Mouse (Mus musculus): ENCODE measurements around the gene Emid1.
A peak's percentile ranks its signal among the peaks of the same experiment; 100 is the strongest.

The Emid1 gene

DNA sequence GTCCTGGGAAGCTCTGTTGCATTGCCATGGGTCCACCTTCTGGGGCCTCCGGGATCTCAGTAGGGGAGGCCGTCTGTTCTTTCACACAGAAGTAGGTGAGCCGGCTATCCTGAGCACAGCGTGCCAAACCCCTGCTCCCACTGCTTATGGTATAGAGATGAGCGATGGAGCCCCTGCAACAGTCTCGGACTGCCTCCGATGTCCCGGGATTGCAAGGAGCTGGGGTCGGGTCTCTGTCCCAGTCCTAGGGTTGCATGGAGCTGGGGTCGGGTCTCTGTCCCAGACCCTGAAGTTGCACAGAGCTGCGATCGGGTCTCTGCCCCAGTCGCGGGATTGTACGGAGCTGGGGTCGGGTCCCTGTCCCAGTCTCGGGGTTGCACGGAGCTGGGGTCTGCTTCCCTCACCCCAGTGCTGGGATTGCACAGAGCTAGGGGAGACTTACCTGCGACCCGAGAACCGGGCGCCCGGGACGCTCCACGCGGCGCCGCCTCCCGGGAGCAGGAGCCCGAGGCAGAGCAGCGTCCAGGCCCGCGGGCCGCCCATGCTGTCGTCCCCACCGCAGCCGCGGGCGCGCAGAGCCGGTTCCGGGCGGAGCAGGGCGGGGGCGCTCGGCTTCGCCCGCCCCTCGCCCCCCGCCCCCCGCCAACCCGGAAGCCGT lies at the start of gene Emid1:
Gene Emid1 (minus strand): TSS at position 578 of the 658 bp plus-strand sequence.
- no peak for DNase-seq (ENCODE audit: low spot score in 2 of 2)

DNA sequence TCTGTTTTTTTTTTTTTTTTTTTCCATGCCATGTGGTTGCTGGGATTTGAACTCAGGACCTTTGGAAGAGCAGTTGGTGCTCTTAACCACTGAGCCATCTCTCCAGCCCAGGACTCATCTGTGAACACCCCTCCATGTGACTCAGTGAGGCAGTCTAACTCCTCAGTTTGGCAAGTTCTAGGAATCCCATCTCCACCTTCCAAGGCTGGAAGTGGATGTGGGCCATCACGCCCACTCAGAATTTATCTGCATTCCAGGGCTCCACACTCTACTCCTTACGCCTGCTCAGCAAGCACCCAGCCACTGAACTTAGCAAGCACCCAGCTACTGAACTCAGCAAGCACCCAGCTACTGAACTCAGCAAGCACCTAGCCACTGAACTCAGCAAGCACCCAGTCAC lies 47.8 kb upstream of the Emid1 start:
- DNase-seq (ENCODE audit: low spot score in 2 of 2): no peak

GRCm38 (mm10) chr11:5197068-5197467 lies 45.0 kb upstream of the Emid1 start:
- no peak for DNase-seq (ENCODE audit: low spot score in 2 of 2)

DNA sequence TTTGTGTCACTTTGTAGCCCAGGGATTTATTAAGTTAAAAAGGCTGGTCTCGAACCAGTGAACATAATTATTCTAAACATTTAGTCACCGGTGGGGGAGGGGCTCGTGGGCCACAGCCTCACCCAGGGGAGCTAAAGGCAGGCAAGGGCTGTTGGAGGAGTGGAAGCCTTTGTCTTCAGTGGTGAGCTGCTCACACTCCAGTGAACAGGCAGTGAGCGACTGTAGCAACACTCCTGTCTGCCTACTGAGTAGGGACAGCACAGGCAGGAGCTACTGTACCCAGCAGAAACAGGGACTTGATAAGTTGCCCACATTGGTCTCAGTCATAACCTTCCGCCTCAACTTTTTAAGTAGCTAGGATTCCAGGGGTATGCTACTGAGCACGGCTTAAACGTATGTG lies 44.5 kb upstream of the Emid1 start:
- no peak for DNase-seq (ENCODE audit: low spot score in 2 of 2)

- DNase-seq (ENCODE audit: low spot score in 2 of 2): no peak
These were observed 41.5 kb upstream of the Emid1 start for GRCm38 (mm10) chr11:5193576-5193881.

DNA sequence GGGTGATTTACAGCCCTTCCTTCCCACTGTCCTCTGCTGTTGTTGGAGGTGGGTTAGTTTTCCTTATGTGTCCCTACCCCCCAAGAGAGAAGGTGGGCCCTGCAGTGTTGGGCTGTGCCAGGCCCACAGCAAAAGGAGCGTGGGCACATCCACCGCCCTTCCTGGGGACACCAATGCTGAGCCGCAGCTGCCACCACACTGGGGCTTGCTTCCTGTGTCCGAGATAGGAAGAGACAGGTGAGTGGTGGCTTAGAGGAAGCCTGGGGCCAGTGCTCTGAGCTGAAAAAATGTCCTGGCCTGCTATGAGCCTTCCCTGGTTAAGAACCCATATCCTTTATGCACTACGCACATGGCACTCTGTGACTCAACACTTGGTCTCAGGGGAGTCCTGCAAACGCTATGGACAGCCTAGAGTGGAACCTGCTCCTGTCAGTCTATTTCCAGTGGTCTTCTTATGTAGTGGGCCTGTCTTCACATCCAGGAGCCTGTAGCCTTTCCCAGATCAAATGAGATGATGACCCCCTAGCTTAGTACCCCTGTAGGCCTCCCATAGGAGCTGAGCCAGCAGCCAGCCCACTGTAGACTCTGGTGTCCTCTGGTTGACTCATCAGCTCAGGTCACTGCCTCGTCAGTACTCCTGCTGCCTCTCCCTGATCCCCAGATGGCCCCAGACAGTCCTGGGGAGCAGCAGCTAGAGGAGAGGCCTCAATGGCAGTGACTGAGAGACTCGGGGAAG lies 41.0 kb upstream of the Emid1 start:
- no peak for DNase-seq (ENCODE audit: low spot score in 2 of 2)

- no peak for DNase-seq (ENCODE audit: low spot score in 2 of 2)
These were observed 40.0 kb upstream of the Emid1 start for GRCm38 (mm10) chr11:5192084-5192516.

DNA sequence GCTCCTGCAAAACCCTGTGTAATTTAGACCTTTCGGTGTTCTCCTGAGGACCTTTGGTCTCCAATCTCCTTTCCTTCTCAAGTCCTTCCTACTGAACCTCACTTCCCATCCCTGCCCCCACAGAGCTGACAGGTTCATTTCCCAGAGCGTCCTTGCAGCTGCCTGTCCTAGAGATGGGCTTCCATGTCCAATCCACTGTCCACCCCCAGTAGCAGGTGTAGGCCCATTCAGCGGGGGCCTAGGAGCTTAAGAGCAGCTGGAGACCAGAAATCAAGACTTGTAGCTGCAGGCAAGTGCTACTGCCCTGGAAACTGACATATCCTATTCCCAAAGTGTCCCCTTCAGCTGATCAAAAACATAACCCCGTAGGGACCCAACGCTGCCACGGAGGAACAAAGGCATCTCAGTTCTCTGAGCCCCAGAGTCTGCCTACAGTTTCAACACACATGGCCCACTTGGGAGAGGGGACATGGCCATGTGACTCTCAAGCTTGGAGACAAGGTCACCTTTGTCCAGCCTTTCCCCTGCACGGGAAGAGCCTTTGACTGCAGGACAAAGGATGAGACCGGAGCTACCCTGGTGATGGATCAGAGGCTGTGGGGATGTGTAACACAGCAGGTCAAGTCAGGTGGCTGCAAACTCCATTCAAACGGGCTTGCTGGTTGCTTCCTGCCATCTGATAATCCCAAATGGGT lies 37.3 kb upstream of the Emid1 start:
- no peak for DNase-seq (ENCODE audit: low spot score in 2 of 2)

DNA sequence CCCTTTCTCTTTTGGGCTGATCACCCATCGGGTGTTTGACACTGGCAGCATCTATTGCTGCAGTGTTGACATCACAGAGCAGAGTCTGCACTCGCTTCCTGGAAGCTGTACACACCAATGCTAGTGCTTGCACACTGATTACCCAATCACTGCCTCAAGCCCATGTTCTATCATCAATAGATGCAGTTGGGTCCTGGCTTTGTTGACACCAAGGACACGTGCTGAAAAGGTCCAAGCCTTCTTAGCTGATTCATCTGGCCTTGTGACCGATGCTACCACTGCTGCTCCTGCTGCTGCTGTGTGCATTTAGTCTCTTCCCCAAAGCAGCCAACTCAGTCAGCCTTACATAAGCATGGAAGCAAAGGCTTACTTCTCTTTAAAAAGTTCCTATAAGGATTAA lies 36.1 kb upstream of the Emid1 start:
- no peak for DNase-seq (ENCODE audit: low spot score in 2 of 2)

DNA sequence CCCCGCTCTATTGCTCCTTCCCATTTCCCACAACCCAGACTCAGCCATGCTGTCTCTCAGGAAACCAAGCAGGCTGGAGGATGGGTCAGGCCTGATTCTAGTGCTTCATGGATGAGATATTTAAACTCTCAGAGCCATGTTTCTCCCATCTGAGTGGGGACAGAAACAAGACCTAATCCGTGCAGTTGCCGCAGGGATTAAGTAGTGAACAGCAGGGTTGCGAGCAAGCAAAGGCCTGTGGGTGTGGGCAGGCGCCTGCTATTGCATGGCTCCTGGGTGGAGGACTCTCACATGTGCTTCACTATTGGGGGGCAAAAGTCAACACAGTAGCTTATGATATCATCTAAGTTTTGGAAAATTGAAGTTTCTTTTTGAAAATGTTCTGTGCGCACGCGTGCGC lies 32.8 kb upstream of the Emid1 start:
- no peak for DNase-seq (ENCODE audit: low spot score in 2 of 2)

- DNase-seq (ENCODE audit: low spot score in 2 of 2): no peak
These were observed 32.2 kb upstream of the Emid1 start for GRCm38 (mm10) chr11:5184250-5184649.

DNA sequence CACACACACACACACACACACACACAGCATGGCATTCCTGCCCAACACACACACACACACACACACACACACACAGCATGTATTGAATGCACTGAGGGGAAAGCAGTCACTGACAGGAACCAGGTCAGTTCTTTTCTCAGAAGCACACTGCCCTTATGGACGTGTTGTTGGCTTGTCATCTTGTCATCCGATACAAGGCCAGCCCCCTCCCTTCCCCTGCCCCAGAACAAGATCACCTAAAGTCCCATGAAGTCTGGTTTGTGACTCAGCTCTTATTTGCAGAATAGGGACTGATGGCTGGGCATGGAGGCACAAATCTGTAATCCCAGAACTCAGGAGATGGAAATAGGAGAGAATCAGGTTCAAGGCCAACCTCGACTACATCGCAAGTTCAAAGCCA lies 30.8 kb upstream of the Emid1 start:
- no peak for DNase-seq (ENCODE audit: low spot score in 2 of 2)

- DNase-seq (ENCODE audit: low spot score in 2 of 2): peak; percentile 82 to 95
These were observed 29.9 kb upstream of the Emid1 start for GRCm38 (mm10) chr11:5181850-5182404.

DNA sequence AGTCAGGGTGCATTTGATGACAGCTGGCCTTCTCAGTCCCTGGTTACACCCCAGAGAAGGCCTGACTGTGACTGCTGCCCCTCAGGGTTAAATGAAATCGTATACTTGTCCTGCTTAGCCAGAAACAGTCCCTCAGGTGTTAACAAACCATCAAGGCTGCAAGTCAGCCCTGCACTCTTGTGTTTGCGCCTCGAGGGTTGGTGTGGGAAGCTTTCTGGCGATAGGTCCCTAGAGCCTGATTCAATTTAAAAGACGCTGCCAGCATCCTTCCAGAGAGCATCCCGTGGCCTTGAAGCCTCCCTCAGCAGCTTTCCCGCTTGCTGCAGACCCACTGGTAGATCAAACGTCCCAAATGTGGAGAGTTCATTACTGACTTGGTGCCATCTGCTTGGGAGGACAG lies 27.3 kb upstream of the Emid1 start:
- DNase-seq (ENCODE audit: low spot score in 2 of 2): no peak

- peak in 1 of 2 experiments; percentile 30 for DNase-seq (ENCODE audit: low spot score in 2 of 2)
These were observed 25.1 kb upstream of the Emid1 start for GRCm38 (mm10) chr11:5177171-5177570.

DNA sequence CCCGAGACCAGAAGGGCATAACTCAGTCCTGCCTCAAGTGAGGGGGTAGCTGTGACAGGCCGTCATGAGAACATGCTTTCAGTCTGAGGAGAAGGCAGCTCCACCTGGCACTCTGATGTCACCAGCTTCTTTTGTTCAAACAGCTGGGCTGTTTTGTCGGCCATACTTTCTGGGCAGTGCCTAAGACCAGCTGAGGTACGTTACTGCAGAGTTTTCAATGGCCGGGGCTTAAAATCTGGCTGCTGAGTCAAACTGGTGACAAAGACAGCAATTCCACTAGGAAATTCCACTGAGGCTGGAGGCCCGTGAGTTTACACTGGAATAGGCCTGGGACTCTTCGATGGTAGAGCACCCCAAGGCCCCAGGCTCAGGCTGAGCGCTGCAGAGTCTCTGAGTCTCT lies 24.6 kb upstream of the Emid1 start:
- DNase-seq (ENCODE audit: low spot score in 2 of 2): no peak

- DNase-seq (ENCODE audit: low spot score in 2 of 2): no peak
These were observed 23.8 kb upstream of the Emid1 start for GRCm38 (mm10) chr11:5175866-5176265.

DNA sequence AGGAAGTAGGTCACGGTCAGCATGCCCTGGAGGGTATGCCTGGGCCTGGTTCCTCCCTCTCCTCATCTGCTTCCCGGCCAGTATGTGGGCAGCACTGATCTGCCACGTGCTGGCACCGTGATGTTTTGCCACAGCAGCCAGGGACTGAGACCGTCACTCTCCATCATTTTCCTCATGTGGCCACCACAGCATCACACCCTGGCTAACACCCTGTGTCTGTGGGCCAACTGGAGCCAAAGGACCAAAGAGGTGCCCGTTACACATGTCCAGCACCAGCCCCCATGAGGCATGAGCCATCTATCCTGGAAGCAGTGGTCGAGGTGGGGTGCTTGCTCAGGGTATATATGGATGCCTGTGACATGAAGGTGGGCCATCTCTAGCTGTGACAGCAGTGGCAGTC lies 23.1 kb upstream of the Emid1 start:
- no peak for DNase-seq (ENCODE audit: low spot score in 2 of 2)

DNA sequence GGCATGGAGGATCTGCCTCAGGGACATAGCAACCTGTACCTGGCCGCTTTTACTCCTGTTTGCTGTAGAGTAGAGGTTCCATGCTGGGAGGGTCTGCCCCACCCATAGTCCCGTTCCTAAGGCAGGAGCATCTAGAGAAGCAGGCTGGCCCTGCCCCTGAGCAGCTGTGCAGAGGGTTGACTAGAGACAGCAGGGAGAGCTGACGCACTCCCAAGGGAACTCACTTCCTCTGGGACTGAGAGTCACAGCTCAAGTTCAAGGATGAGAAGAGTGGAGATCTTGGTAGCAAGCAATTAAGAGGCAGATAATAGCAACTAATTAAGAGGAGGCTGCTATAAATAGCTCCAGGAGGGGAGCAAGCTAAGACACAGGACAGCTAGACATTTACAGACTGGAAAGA lies 20.8 kb upstream of the Emid1 start:
- no peak for DNase-seq (ENCODE audit: low spot score in 2 of 2)

- no peak for DNase-seq (ENCODE audit: low spot score in 2 of 2)
These were observed 15.3 kb upstream of the Emid1 start for GRCm38 (mm10) chr11:5167311-5167710.

GRCm38 (mm10) chr11:5165471-5165916 lies 13.4 kb upstream of the Emid1 start:
- DNase-seq (ENCODE audit: low spot score in 2 of 2): no peak

DNA sequence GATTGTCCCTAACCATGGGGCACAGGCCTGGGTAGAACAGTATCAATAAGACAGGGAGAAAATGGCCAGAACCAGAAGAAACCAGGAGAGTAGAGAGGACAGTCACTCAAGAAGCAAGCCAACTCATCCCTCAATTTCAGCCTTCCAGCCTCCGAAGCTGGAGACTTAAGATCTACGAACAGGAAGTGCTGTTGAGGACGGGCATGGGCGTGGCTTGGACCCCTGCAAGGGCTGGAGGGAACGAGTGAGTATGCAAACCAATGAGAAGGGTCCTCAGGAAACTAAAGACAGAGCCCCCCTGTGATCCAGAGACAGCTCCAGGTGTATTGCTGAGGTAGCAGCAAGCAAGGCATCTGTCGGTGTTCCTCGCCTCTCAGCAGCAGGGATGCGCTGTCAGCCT lies 12.3 kb upstream of the Emid1 start:
- no peak for DNase-seq (ENCODE audit: low spot score in 2 of 2)

DNA sequence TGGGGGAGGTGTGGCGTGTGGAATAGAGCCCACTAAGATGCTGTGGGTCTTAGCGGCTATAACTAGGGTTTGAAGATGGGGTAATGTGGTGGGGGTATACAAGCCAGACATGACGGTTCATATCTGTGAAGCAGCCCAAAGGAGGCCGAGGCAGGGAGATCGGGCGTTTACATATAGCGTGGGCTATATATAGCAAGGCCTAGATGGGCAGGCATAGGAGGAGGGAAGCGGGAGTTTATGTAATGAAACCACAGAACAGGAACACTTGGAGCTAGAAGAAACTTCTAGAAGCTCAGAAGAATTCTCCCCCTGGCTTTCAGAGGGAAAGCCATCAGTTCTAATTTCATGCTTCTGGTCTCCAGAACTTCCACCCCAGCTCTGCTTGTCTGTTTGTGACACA lies 11.4 kb upstream of the Emid1 start:
- DNase-seq (ENCODE audit: low spot score in 2 of 2): no peak
